Mouse (Mus musculus): Measurements from ENCODE around the gene Pfdn6. TPM values are rescaled to one million over a fixed set of nuclear protein-coding genes. Genes with fewer than 3 reads are reported as not detected.
"Not testable (repeated sequence)": the region's sequence is repeated elsewhere in the genome, so short reads cannot be mapped to it uniquely, and the experiment has no call there.

Pfdn6 gene
- polyA plus RNA-seq, 1 experiment, result 58.7 TPM

DNA sequence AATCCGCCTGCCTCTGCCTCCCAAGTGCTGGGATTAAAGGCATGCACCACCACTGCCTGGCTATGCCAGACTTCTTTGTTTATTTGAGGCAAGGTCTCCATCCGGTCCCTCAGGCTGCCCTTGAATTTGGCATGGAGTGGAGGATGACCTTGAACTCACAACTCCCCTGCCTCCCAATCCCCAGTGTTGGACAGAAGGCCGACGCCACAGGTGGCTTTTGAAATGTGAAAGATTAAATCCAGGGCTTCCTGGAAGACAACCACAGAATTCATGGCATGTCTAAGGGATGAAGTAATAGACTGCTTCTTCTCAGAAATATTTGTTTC is 39.2 kb downstream of the Pfdn6 start:
- Histone ChIP-seq H3K4me3 (ENCODE audit: control insufficient read depth, low read depth, low read length) (no peak overlapping the region), H3K27ac (ENCODE audit: control insufficient read depth, insufficient read depth, low read depth, low read length) (peak overlapping the region; percentile 54; the same call in 1 of the 2 replicates), H3K27me3 (ENCODE audit: control insufficient read depth, insufficient read depth, low read length) (no peaks in the 10 kb centered on the region), H3K4me1 (ENCODE audit: control insufficient read depth, insufficient read depth, low read length) (peaks cover 14% of the 10 kb centered on the region), H3K36me3 (ENCODE audit: control insufficient read depth, insufficient read depth, low read length) (no peaks in the 10 kb centered on the region)
- no peak for TF ChIP-seq CTCF (IDR thresholded peaks at IDR 0.05; ENCODE audit: control insufficient read depth, insufficient read depth, insufficient replicate concordance, low read depth, low read length)
- TF ChIP-seq POLR2A (IDR thresholded peaks at IDR 0.05; ENCODE audit: control insufficient read depth, low read depth, low read length), result no peak

GRCm38 (mm10) chr17:33900281-33900988 is 39.7 kb downstream of the Pfdn6 start:
- Histone ChIP-seq H3K4me3 (ENCODE audit: control insufficient read depth, low read depth, low read length) (no peak overlapping the region), H3K36me3 (ENCODE audit: control insufficient read depth, insufficient read depth, low read length) (no peaks in the 10 kb centered on the region), H3K4me1 (ENCODE audit: control insufficient read depth, insufficient read depth, low read length) (peaks cover 14% of the 10 kb centered on the region), H3K27me3 (ENCODE audit: control insufficient read depth, insufficient read depth, low read length) (no peaks in the 10 kb centered on the region), H3K27ac (ENCODE audit: control insufficient read depth, insufficient read depth, low read depth, low read length) (peak overlapping the region; percentile 45; the same call in 1 of the 2 replicates)
- no peak for TF ChIP-seq CTCF (IDR thresholded peaks at IDR 0.05; ENCODE audit: control insufficient read depth, insufficient read depth, insufficient replicate concordance, low read depth, low read length)
- TF ChIP-seq POLR2A (IDR thresholded peaks at IDR 0.05; ENCODE audit: control insufficient read depth, low read depth, low read length), result no peak

- TF ChIP-seq CTCF (IDR thresholded peaks at IDR 0.05; ENCODE audit: control insufficient read depth, insufficient read depth, insufficient replicate concordance, low read depth, low read length) (no peak), POLR2A (IDR thresholded peaks at IDR 0.05; ENCODE audit: control insufficient read depth, low read depth, low read length) (no peak)
- H3K27me3 ChIP-seq (ENCODE audit: control insufficient read depth, insufficient read depth, low read length), result no peaks in the 10 kb centered on the region
- H3K4me1 ChIP-seq (ENCODE audit: control insufficient read depth, insufficient read depth, low read length), result peaks cover 14% of the 10 kb centered on the region
- H3K27ac ChIP-seq (ENCODE audit: control insufficient read depth, insufficient read depth, low read depth, low read length), result peak overlapping the region; percentile 66; the same call in 1 of the 2 replicates
- no peaks in the 10 kb centered on the region for H3K36me3 ChIP-seq (ENCODE audit: control insufficient read depth, insufficient read depth, low read length)
- no peak overlapping the region for H3K4me3 ChIP-seq (ENCODE audit: control insufficient read depth, low read depth, low read length)
These were observed 40.5 kb downstream of the Pfdn6 start for GRCm38 (mm10) chr17:33899642-33900041.

- H3K4me3 ChIP-seq (ENCODE audit: control insufficient read depth, low read depth, low read length); H3K36me3 ChIP-seq (ENCODE audit: control insufficient read depth, insufficient read depth, low read length); H3K27me3 ChIP-seq (ENCODE audit: control insufficient read depth, insufficient read depth, low read length): not testable (repeated sequence)
- Histone ChIP-seq H3K4me1 (ENCODE audit: control insufficient read depth, insufficient read depth, low read length) (peaks cover 14% of the 10 kb centered on the region), H3K27ac (ENCODE audit: control insufficient read depth, insufficient read depth, low read depth, low read length) (0 out of 2 replicates have a peak overlapping the region, but pooled peaks have one; percentile 53)
These were observed 42.0 kb downstream of the Pfdn6 start for GRCm38 (mm10) chr17:33898193-33898592.

DNA sequence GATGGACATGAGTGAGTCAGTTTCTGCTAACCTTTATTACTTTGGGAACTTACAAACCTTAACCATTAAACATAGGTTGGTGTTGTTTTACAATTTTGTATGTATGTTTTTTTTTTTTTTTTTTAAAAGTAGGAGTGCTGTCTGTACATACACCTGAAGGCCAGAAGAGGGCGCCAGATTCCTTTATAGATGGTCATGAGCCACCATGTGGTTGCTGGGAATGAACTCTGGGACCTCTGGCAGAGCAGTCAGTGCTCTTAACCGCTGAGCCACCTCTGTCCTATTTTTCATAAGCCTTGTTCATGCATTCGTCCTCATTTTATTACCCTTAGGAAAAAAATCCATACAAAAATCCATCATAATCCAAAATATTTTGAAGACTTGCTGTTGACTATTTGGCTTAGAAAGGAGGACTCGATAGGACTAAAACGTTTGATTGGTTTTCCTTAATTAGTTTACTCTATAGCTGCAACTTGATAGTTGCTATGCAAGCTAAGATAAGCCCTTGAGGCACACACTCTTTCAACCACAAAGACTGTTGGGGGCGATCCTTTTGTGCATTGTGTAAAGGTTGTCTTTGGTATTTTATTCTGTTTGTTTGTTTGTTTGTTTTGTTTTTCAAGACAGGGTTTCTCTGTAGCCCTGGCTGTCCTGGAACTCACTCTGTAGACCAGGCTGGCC is 42.9 kb downstream of the Pfdn6 start:
- no peak overlapping the region for H3K4me3 ChIP-seq (ENCODE audit: control insufficient read depth, low read depth, low read length)
- no peak for TF ChIP-seq POLR2A (IDR thresholded peaks at IDR 0.05; ENCODE audit: control insufficient read depth, low read depth, low read length)
- TF ChIP-seq CTCF (IDR thresholded peaks at IDR 0.05; ENCODE audit: control insufficient read depth, insufficient read depth, insufficient replicate concordance, low read depth, low read length), result peak; percentile 25; the same call in 1 of the 2 replicates
- no peaks in the 10 kb centered on the region for H3K36me3 ChIP-seq (ENCODE audit: control insufficient read depth, insufficient read depth, low read length)
- no peak overlapping the region for H3K27ac ChIP-seq (ENCODE audit: control insufficient read depth, insufficient read depth, low read depth, low read length)
- no peaks in the 10 kb centered on the region for H3K27me3 ChIP-seq (ENCODE audit: control insufficient read depth, insufficient read depth, low read length)
- H3K4me1 ChIP-seq (ENCODE audit: control insufficient read depth, insufficient read depth, low read length), result peaks cover 14% of the 10 kb centered on the region

- not testable (repeated sequence) for H3K36me3 ChIP-seq (ENCODE audit: control insufficient read depth, insufficient read depth, low read length); H3K27ac ChIP-seq (ENCODE audit: control insufficient read depth, insufficient read depth, low read depth, low read length); H3K4me1 ChIP-seq (ENCODE audit: control insufficient read depth, insufficient read depth, low read length); H3K4me3 ChIP-seq (ENCODE audit: control insufficient read depth, low read depth, low read length); H3K27me3 ChIP-seq (ENCODE audit: control insufficient read depth, insufficient read depth, low read length)
These were observed 47.1 kb downstream of the Pfdn6 start for GRCm38 (mm10) chr17:33893011-33893410.

DNA sequence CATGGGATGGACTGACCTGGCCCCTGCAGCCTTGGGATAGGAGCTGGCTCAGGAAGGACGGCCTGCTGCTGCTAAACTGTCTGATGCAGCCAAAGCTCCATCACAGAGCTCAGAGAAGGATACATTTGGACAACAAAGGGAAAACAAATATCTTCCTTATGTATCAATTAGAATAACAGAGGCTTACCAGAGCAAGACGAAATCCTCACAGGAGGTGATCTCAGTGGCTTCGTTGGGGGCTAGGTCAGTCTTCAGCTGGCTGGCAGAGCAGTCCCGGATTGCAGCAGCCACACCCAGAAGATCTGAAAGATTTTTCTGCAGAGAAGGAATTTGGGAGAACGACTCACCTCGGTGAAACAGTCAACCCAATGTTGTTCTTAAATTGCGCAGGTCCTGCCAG is 47.7 kb downstream of the Pfdn6 start:
- TF ChIP-seq CTCF (IDR thresholded peaks at IDR 0.05; ENCODE audit: control insufficient read depth, insufficient read depth, insufficient replicate concordance, low read depth, low read length) (no peak), POLR2A (IDR thresholded peaks at IDR 0.05; ENCODE audit: control insufficient read depth, low read depth, low read length) (no peak)
- no peak overlapping the region for H3K4me3 ChIP-seq (ENCODE audit: control insufficient read depth, low read depth, low read length)

DNA sequence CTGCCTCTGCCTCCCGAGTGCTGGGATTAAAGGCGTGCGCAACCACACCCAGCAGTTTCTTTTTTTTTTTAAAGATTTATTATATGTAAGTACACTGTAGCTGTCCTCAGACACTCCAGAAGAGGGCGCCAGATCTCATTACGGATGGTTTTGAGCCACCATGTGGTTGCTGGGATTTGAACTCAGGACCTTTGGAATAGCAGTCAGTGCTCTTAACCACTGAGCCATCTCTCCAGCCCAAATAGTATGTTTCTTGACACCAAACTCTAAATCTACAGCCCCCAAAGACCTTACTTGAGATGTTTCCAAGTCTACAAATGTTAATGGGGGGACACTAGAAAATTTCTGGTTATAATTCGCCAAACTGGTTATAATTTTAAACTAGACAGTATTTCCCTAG is 48.3 kb downstream of the Pfdn6 start:
- not testable (repeated sequence) for H3K27ac ChIP-seq (ENCODE audit: control insufficient read depth, insufficient read depth, low read depth, low read length); H3K27me3 ChIP-seq (ENCODE audit: control insufficient read depth, insufficient read depth, low read length); H3K4me1 ChIP-seq (ENCODE audit: control insufficient read depth, insufficient read depth, low read length); H3K36me3 ChIP-seq (ENCODE audit: control insufficient read depth, insufficient read depth, low read length); H3K4me3 ChIP-seq (ENCODE audit: control insufficient read depth, low read depth, low read length)

More for the DNA sequence above, 47.7 kb downstream of the Pfdn6 start:
- no peak overlapping the region for H3K27ac ChIP-seq (ENCODE audit: control insufficient read depth, insufficient read depth, low read depth, low read length)
- no peaks in the 10 kb centered on the region for H3K36me3 ChIP-seq (ENCODE audit: control insufficient read depth, insufficient read depth, low read length)
- peaks cover 3% of the 10 kb centered on the region for H3K4me1 ChIP-seq (ENCODE audit: control insufficient read depth, insufficient read depth, low read length)
- no peaks in the 10 kb centered on the region for H3K27me3 ChIP-seq (ENCODE audit: control insufficient read depth, insufficient read depth, low read length)

All from testis, adult 2 months (tissue).